Mouse (Mus musculus): ENCODE results near the gene Cacna1s. TPM values are rescaled to one million over a fixed set of nuclear protein-coding genes. Genes with fewer than 3 reads are reported as not detected.
A peak's percentile ranks its signal among the peaks of the same experiment; 100 is the strongest.

Cacna1s gene
- polyA plus RNA-seq, 1 experiment from 2014 or later: 2.4 TPM

DNA sequence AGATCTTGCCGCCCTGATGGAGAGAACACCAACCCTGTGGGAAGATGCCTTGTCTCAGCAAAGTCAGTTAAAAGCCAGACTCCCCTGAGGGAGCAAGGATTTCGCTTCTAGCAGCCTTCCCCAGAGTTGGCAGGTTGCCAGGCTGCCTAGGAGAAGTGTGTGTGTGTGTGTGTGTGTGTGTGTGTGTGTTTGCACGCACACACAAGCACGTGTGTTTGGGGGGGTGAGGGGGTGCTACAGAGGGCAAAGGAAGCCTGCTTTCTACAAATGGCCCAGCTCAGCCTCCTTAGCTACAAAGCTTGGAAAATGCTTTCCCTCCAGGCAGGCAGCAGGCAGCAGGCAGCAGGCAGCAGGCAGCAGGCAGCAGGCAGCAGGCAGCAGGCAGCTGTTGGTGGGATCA is 85.0 kb downstream of the Cacna1s start:
- ATAC-seq (ENCODE audit: insufficient number of reproducible peaks, insufficient read depth, low FRiP score, low TSS enrichment, low read depth): peak; percentile 8; the same call in 1 of the 2 replicates
- H3K9me3 ChIP-seq: no peaks in the 10 kb centered on the region
- no peaks in the 10 kb centered on the region; the same call in 1 of the 2 replicates for H3K36me3 ChIP-seq
- 0 out of 2 replicates have a peak overlapping the region, but pooled peaks have one; percentile 12 for H3K9ac ChIP-seq (replicated peaks)
- H3K27me3 ChIP-seq: no peaks in the 10 kb centered on the region
- H3K27ac ChIP-seq: peak overlapping the region; percentile 86
- peak overlapping the region; percentile 42 for H3K4me2 ChIP-seq
- peaks cover 83% of the 10 kb centered on the region for H3K4me1 ChIP-seq (replicated peaks)
- 2% methylated on average over 4 of the region's 4 CpGs for WGBS
- H3K4me3 ChIP-seq (replicated peaks): no peak overlapping the region

DNA sequence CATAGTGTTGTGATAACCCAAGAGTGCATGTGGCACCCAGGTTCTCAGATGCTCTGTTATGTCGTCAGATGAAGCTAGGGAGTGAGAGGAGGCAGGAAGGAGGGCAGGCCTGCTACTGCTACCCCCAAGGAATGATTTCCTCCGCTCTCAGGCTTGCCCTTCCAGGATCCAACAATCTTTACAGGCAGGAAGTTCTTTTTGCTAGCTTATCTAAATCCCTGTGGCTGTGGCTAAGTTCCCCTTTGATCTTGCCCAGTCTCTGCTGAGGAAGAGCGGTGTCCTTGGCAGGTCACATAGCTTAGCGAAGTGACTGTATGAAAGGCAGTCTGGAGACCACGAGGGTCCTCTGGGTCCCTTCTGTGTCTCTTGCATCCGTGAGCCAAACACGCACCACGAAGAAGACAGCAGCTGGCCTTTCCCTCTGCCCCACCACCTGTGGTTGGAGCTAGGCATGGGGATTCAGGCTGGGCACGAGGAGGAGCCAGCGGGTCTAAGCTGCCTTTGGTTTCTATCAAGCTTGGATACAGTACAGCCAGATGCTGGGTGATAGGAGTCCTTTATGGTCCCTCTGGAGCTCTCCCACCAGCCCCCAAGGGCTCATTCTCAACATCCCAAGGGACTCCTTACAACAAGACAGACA is 85.8 kb downstream of the Cacna1s start:
- Histone ChIP-seq H3K27me3 (no peaks in the 10 kb centered on the region), H3K9ac (replicated peaks) (peak overlapping the region; percentile 12; the same call in 1 of the 2 replicates), H3K36me3 (no peaks in the 10 kb centered on the region; the same call in 1 of the 2 replicates), H3K4me3 (replicated peaks) (no peak overlapping the region), H3K4me2 (peak overlapping the region; percentile 42), H3K27ac (peak overlapping the region; percentile 86), H3K4me1 (replicated peaks) (peaks cover 76% of the 10 kb centered on the region), H3K9me3 (no peaks in the 10 kb centered on the region)
- no peak; the same call in 1 of the 2 replicates for ATAC-seq (ENCODE audit: insufficient number of reproducible peaks, insufficient read depth, low FRiP score, low TSS enrichment, low read depth)
- WGBS: 32% methylated on average over 10 of the region's 10 CpGs

DNA sequence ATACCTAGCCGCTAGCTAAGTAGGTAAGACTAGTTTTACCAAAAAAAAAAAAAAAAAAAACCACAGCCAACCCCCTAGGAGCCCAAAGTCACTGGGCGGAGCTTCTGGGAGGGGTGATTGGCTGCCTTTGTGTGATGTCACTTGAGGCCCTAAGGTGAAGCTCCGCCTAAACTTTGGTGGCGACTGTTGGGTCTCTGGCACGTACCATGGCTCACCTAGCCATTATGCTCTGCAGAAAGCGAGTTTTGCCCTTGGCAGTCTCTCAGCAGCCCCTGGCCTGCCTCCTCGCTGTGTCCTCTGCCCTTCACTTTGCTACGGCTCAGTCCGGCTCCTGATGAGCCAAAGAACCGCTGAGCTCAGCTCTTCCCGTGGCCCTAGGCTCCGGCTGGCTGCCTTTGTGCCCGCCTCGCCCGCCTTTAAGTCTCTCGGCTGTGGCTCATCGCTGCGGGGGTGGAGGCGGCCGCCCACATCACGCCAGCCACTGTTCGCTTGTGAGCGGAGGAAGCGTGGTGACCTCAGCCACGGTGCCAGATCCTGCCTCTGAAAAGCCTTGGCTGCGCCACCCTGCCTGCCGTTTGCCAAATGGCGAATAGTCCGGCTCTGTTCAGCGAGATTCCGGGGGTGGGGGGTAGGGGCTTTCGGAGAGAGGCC is 87.6 kb downstream of the Cacna1s start:
- Histone ChIP-seq H3K4me3 (replicated peaks) (peak overlapping the region; percentile 50), H3K4me1 (replicated peaks) (peaks cover 58% of the 10 kb centered on the region), H3K27ac (peak overlapping the region; percentile 93), H3K9me3 (no peaks in the 10 kb centered on the region), H3K4me2 (peak overlapping the region; percentile 73), H3K27me3 (no peaks in the 10 kb centered on the region), H3K9ac (replicated peaks) (peak overlapping the region; percentile 80), H3K36me3 (peaks cover 7% of the 10 kb centered on the region)
- WGBS: under 1% methylated on average over 32 of the region's 32 CpGs
- 0 out of 2 replicates have a peak, but pooled peaks have one; percentile 17 for ATAC-seq (ENCODE audit: insufficient number of reproducible peaks, insufficient read depth, low FRiP score, low TSS enrichment, low read depth)

DNA sequence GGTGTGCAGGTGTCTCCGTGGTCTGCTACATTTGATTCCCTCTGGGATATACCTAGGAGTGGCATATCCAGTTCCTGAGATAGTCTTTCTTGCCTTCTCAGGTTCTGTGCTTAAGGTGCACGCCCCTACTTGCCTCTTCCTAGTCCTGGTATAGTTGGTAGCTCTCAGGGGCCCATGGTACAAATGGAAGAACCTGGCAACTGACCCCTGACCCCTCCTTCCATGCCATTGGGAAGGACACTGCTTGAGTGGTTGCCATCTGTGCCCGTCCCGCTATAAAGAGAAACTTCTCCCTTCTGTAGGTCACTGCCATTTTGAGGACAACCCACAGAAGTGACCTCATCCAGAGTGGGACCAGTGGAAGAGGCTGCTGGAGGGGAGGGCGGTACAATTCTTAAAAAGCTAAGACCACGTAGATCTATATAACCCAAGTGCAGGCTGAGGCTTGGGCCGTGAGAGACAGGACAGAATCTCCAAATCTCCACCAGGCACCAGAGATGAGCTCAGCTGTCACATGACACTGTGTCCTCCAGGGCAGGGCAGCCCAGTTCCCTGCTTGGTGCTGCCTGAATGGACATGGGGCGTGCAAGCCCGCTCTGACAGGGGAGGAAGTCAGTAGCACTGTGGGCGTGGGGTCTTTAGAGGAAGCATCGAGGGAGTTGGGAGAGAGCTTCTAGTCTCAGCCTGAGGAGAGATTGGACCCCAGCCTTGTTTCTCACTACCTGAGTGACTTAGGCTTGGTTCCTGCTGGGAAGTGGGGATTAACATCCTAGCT is 88.8 kb downstream of the Cacna1s start:
- 88% methylated on average over 11 of the region's 11 CpGs for WGBS
- Histone ChIP-seq H3K27ac (no peak overlapping the region), H3K9ac (replicated peaks) (no peak overlapping the region), H3K4me2 (no peak overlapping the region), H3K27me3 (no peaks in the 10 kb centered on the region), H3K9me3 (no peaks in the 10 kb centered on the region), H3K36me3 (peaks cover 18% of the 10 kb centered on the region), H3K4me3 (replicated peaks) (no peak overlapping the region), H3K4me1 (replicated peaks) (peaks cover 46% of the 10 kb centered on the region)
- no peak for ATAC-seq (ENCODE audit: insufficient number of reproducible peaks, insufficient read depth, low FRiP score, low TSS enrichment, low read depth)

DNA sequence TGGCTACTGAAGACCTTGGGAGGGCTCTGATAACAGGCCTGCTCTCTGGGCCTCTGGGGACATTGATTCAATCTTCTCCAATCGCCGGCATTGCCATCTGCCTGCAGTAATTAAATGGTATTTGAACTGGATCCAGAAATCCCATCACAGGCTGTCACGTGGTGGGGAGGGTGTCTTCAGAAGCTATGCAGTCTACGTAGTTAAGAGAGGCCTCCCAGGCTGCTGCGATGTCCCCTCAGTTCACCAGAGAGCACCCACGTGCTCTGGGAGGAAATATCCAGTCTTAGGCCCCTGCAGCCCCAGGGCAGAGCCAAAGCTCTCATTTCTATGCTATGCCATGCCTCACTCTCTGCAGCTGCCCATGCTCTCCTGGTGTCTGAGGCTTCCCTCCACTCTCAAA is 89.8 kb downstream of the Cacna1s start:
- Histone ChIP-seq H3K27ac (no peak overlapping the region), H3K4me1 (replicated peaks) (peaks cover 37% of the 10 kb centered on the region)
- no peak for ATAC-seq (ENCODE audit: insufficient number of reproducible peaks, insufficient read depth, low FRiP score, low TSS enrichment, low read depth)

DNA sequence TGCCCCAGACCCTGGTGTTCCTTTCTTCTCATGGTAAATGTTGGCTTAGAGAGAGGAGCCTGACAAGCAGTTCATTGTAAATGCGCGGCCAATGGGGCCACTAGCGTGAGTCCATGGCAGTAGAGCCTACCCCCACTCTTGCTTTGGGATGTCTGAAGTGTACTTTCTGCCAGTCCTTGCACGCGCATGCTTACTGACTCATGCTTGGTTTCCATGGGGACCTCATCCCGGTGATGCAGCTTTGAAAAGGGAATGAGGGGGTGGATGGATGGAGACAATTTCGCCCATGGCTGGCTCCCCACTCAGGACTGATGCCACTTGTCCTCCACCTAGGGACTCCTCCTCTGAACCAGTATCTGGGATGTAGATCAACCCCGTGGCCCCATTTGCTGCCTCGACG is 91.0 kb downstream of the Cacna1s start:
- H3K27ac ChIP-seq: no peak overlapping the region
- peaks cover 39% of the 10 kb centered on the region for H3K36me3 ChIP-seq
- H3K4me1 ChIP-seq (replicated peaks): peaks cover 25% of the 10 kb centered on the region
- no peak overlapping the region for H3K4me3 ChIP-seq (replicated peaks)
- no peak overlapping the region for H3K9ac ChIP-seq (replicated peaks)
- no peaks in the 10 kb centered on the region for H3K27me3 ChIP-seq
- 92% methylated on average over 10 of the region's 10 CpGs for WGBS
- H3K4me2 ChIP-seq: no peak overlapping the region
- no peak for ATAC-seq (ENCODE audit: insufficient number of reproducible peaks, insufficient read depth, low FRiP score, low TSS enrichment, low read depth)
- H3K9me3 ChIP-seq: no peaks in the 10 kb centered on the region

More for the DNA sequence above, 89.8 kb downstream of the Cacna1s start:
- H3K27me3 ChIP-seq: no peaks in the 10 kb centered on the region
- peaks cover 27% of the 10 kb centered on the region for H3K36me3 ChIP-seq
- no peak overlapping the region for H3K4me2 ChIP-seq
- H3K9ac ChIP-seq (replicated peaks): no peak overlapping the region
- 69% methylated on average over 6 of the region's 6 CpGs for WGBS
- no peak overlapping the region for H3K4me3 ChIP-seq (replicated peaks)
- no peaks in the 10 kb centered on the region for H3K9me3 ChIP-seq

DNA sequence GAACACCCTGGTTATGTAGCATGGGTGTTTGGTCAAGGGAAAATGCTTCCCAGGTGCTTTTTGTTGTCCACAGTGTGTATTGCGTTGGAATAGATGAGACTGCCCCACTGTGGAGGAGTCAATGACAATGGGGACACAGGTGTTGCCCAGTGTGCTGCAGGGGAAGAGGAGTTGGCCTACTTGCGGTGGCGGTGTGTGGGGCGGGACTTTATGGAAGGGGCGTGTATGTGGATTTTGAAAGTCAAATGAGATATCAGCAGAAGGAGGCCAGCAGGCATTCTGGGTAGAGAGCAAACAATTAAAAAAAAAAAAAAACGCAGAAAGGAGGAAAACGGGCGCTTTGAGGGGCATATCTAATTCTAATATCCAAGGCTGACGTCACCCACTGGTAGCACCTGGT is 97.2 kb downstream of the Cacna1s start:
- Histone ChIP-seq H3K9me3 (no peaks in the 10 kb centered on the region), H3K9ac (replicated peaks) (no peak overlapping the region), H3K4me1 (replicated peaks) (no peaks in the 10 kb centered on the region), H3K4me2 (no peak overlapping the region), H3K4me3 (replicated peaks) (no peak overlapping the region), H3K27ac (no peak overlapping the region), H3K27me3 (no peaks in the 10 kb centered on the region), H3K36me3 (peaks cover 98% of the 10 kb centered on the region)
- no peak for ATAC-seq (ENCODE audit: insufficient number of reproducible peaks, insufficient read depth, low FRiP score, low TSS enrichment, low read depth)
- WGBS: 92% methylated on average over 9 of the region's 9 CpGs

DNA sequence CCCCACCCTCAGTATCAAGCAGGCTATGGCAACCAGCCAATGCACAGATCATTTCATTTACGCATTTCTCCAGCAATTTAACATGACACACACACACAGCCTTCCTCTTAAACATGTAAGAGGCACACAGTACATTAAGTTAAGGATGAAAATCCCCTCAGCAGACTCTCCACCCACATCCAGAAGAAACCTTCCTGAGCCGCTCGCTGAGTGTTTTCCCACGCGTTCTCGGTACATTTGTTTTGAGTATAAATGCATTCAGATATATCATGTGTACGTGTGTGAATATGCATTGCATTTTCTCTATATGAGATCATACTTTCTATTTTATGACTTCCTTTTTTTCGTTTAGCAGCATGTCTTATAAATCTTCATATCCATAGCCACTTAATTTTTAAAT is 98.8 kb downstream of the Cacna1s start:
- no peak overlapping the region for H3K9ac ChIP-seq (replicated peaks)
- 87% methylated on average over 8 of the region's 8 CpGs for WGBS

DNA sequence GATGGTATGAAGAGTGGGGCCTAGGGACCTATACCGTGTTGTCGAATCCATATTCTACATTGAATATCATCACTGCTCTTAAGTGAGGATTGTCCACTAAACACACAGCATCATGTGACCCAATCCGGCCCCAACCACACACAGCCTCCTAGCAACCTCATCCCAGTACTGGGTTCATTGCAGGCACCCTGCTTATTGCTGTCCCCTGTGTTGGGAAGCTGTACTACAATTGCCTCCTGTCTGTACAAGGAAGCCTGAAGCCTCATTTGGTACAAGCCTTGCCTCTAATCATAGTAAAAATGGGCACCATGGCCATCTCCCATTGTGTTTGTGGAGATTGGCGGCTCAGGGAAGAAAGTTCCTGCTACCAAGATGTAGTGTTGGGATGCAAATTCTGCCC is 103.8 kb downstream of the Cacna1s start:
- Histone ChIP-seq H3K9me3 (no peaks in the 10 kb centered on the region), H3K4me2 (no peak overlapping the region), H3K9ac (replicated peaks) (no peak overlapping the region), H3K4me3 (replicated peaks) (no peak overlapping the region), H3K27ac (no peak overlapping the region), H3K4me1 (replicated peaks) (no peaks in the 10 kb centered on the region), H3K27me3 (no peaks in the 10 kb centered on the region), H3K36me3 (peaks cover 99% of the 10 kb centered on the region)
- WGBS: 95% methylated on average over 4 of the region's 4 CpGs
- ATAC-seq (ENCODE audit: insufficient number of reproducible peaks, insufficient read depth, low FRiP score, low TSS enrichment, low read depth): no peak

More for the DNA sequence above, 98.8 kb downstream of the Cacna1s start:
- peaks cover 100% of the 10 kb centered on the region for H3K36me3 ChIP-seq
- H3K27me3 ChIP-seq: no peaks in the 10 kb centered on the region
- no peaks in the 10 kb centered on the region for H3K9me3 ChIP-seq
- no peak overlapping the region for H3K4me2 ChIP-seq
- no peak for ATAC-seq (ENCODE audit: insufficient number of reproducible peaks, insufficient read depth, low FRiP score, low TSS enrichment, low read depth)
- no peak overlapping the region for H3K4me3 ChIP-seq (replicated peaks)
- no peaks in the 10 kb centered on the region for H3K4me1 ChIP-seq (replicated peaks)
- no peak overlapping the region for H3K27ac ChIP-seq

DNA sequence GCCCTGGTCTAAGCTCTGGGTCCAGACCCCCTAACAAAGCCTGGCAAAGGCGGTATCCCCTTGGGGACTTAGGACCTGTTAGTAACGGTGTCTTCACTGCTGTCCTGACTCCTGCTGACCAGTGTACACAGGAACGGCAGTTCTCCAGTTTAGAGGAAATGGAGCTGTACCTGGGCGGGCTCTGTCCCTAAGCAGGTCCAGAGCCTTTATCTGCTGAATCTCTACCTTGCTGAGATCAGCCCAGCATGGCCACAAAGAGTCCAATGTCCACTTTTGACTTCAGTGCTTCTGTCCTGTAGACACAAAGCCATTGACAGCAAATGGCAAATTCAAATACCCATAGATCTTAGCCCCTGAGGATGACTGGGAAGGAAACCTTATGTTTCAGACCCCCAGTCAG is 104.4 kb downstream of the Cacna1s start:
- WGBS: 91% methylated on average over 4 of the region's 4 CpGs
- H3K9me3 ChIP-seq: no peaks in the 10 kb centered on the region
- no peak overlapping the region for H3K27ac ChIP-seq
- H3K4me3 ChIP-seq (replicated peaks): no peak overlapping the region
- H3K4me1 ChIP-seq (replicated peaks): no peaks in the 10 kb centered on the region
- H3K36me3 ChIP-seq: peaks cover 99% of the 10 kb centered on the region
- no peak overlapping the region for H3K9ac ChIP-seq (replicated peaks)
- H3K4me2 ChIP-seq: no peak overlapping the region
- no peak for ATAC-seq (ENCODE audit: insufficient number of reproducible peaks, insufficient read depth, low FRiP score, low TSS enrichment, low read depth)
- H3K27me3 ChIP-seq: no peaks in the 10 kb centered on the region

DNA sequence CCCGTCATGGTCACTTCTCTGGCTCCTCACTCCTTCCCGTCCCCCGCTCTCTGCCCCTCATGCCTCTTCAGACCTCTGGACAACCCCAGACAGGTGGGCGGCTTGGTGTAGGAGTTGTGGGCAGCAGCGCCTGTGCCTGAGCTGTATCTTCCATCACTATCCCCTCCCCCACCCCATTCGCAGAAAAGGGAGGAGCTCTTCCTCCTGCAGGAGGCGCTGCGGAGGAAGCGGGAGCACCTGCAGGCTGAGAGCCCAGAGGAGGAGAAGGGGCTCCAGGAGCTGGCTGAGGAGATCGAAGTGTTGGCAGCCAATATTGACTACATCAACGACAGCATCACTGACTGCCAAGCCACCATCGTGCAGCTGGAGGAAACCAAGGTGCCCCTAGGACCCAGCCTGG is 107.3 kb downstream of the Cacna1s start:
- no peak overlapping the region for H3K27ac ChIP-seq
- 50% methylated on average over 12 of the region's 12 CpGs for WGBS
- peaks cover 99% of the 10 kb centered on the region for H3K36me3 ChIP-seq
- no peaks in the 10 kb centered on the region for H3K9me3 ChIP-seq
- ATAC-seq (ENCODE audit: insufficient number of reproducible peaks, insufficient read depth, low FRiP score, low TSS enrichment, low read depth): no peak
- no peaks in the 10 kb centered on the region for H3K4me1 ChIP-seq (replicated peaks)
- H3K27me3 ChIP-seq: no peaks in the 10 kb centered on the region
- H3K4me2 ChIP-seq: no peak overlapping the region
- no peak overlapping the region for H3K4me3 ChIP-seq (replicated peaks)
- H3K9ac ChIP-seq (replicated peaks): no peak overlapping the region

Measured in limb, embryonic 12.5 days (tissue).